Mouse (Mus musculus): Measurements from ENCODE around the gene Slc25a5. TPM values are rescaled to one million over a fixed set of nuclear protein-coding genes. Genes with fewer than 3 reads are reported as not detected.
A peak's percentile ranks its signal among the peaks of the same experiment; 100 is the strongest.

Slc25a5 gene
- total RNA-seq, 2 experiments from 2014 or later, result 1,027 to 1,295 TPM

- peak; percentile 70 for ATAC-seq (replicated peaks; ENCODE audit: poor library complexity)
Measured at GRCm38 (mm10) chrX:36833397-36834084, 38.1 kb downstream of the Slc25a5 start.

DNA sequence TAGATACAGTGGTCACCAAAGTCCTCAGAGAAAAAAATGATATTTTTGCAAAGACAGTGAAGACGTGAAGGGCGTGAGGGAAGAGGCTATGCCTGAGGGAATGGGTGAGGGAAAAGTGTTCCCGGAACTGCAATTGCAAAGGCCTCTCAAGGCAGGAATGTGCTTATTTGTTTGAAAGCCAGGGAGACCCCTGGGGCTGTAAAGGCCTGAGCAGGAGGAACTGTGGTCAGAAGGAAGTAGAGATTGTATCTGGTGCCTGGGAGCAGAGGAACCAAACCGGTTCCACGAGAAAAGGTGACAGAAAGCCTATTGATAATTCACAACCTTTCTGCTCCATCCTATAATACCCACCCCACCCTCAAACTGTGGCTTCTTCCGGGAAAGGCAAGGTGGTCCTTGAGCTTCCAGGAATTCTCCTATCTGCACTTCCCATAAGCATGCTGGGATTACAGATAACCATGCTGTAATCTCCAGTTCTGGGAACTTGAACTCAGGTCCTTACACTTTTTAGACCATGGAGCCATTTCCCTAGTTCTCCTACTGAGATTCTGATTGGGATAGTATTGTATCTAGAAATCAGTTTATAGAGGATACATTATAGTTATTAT lies 41.7 kb downstream of the Slc25a5 start:
- no peak for ATAC-seq (replicated peaks; ENCODE audit: poor library complexity)

GRCm38 (mm10) chrX:36839391-36839790 lies 43.9 kb downstream of the Slc25a5 start:
- ATAC-seq (replicated peaks; ENCODE audit: poor library complexity), result no peak

DNA sequence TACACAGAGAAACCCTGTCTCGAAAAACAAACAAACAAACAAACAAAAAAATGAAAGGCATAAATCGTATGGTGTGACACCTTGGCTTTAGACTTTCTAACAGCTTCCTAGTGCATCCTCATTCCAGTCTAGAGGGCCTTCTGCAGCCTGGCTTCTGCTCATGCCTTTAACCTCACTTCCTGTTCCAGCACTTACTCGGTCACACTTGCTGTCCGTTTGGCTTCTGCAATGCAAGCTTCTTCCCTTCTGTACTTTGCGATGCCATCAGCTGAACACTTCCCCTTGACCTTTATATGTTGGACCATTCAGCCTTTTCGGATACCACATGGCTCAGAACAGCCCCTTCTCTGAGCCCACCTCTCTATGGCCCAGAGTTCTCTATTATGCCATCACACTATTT lies 46.2 kb downstream of the Slc25a5 start:
- ATAC-seq (replicated peaks; ENCODE audit: poor library complexity), result peak; percentile 78

- peak; percentile 75 for ATAC-seq (replicated peaks; ENCODE audit: poor library complexity)
Measured at GRCm38 (mm10) chrX:36843346-36843990, 48.0 kb downstream of the Slc25a5 start.

- no peak for ATAC-seq (replicated peaks; ENCODE audit: poor library complexity)
Measured at GRCm38 (mm10) chrX:36847152-36847551, 51.7 kb downstream of the Slc25a5 start.

Other genes with a start within 250 kb of the Slc25a5 start
- 59.4 and 69.0 TPM in 2 replicates for gene Pgrmc1, start 197.4 kb upstream of the Slc25a5 start, total RNA-seq (2015)
- gene Pgrmc1, start 197.4 kb upstream of the Slc25a5 start, total RNA-seq (2017), result 64.1 and 64.6 TPM in 2 replicates
- gene Akap17b, start 150.3 kb upstream of the Slc25a5 start, total RNA-seq (2015), result 1.9 and 2.3 TPM in 2 replicates
- gene Akap17b, start 150.3 kb upstream of the Slc25a5 start, total RNA-seq (2017), result 5.7 TPM in 2 replicates
- 3.1 and 3.2 TPM in 2 replicates for gene Slc25a43, start 52.0 kb upstream of the Slc25a5 start, total RNA-seq (2015)
- 0.74 and 1.8 TPM in 2 replicates for gene Slc25a43, start 52.0 kb upstream of the Slc25a5 start, total RNA-seq (2017)
- 76.8 and 92.8 TPM in 2 replicates for gene Ube2a, start 78.2 kb downstream of the Slc25a5 start, total RNA-seq (2015)
- 23.2 and 26.2 TPM in 2 replicates for gene Ube2a, start 78.2 kb downstream of the Slc25a5 start, total RNA-seq (2017)
- 29.1 and 31.2 TPM in 2 replicates for gene C330007P06Rik, start 78.5 kb downstream of the Slc25a5 start, total RNA-seq (2015)
- 63.5 and 75.6 TPM in 2 replicates for gene C330007P06Rik, start 78.5 kb downstream of the Slc25a5 start, total RNA-seq (2017)
- 27.8 and 31.2 TPM in 2 replicates for gene Nkrf, start 107.2 kb downstream of the Slc25a5 start, total RNA-seq (2015)
- gene Nkrf, start 107.2 kb downstream of the Slc25a5 start, total RNA-seq (2017), result 9.8 and 14.1 TPM in 2 replicates
- 50.1 and 53.5 TPM in 2 replicates for gene Sept6, start 196.1 kb downstream of the Slc25a5 start, total RNA-seq (2015)
- 42.1 and 44.1 TPM in 2 replicates for gene Sept6, start 196.1 kb downstream of the Slc25a5 start, total RNA-seq (2017)

Measured in megakaryocyte progenitor cell, adult 5-6 weeks (primary cell).